Mouse (Mus musculus): ENCODE results near the gene Tceal9. TPM values are rescaled to one million over a fixed set of nuclear protein-coding genes. Genes with fewer than 3 reads are reported as not detected.

Gene Tceal9
- total RNA-seq, 2 experiments from 2014 or later, result 124 to 129 TPM

DNA sequence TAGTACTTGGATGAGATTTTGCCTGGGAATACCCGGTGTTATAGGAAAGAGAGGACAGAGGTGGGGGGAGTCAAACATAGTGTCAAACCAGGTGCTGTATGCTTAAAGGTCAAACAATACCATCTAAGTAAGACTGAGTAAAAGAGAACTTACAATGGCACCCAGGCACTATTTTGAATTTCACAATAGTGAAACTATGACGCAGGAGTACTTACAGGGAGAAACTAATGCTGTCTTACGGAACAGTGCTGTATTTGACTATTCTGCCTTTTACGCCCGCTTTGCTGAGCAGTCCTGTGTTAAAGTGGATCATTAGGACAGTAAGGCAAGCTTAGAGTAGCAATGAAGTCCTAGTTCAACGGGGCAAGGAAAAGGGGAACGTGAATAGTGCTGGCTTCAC lies 32.7 kb downstream of the Tceal9 start:
- DNase-seq (ENCODE audit: extremely low spot score in 1 of 2, low spot score in 2 of 2), result no peak
- TF ChIP-seq CTCF (IDR thresholded peaks at IDR 0.05), result no peak
- intact Hi-C loops (cut with DNase I), result no loop called here
- Histone ChIP-seq H3K27ac (no peak overlapping the region), H3K4me3 (no peak overlapping the region)

DNA sequence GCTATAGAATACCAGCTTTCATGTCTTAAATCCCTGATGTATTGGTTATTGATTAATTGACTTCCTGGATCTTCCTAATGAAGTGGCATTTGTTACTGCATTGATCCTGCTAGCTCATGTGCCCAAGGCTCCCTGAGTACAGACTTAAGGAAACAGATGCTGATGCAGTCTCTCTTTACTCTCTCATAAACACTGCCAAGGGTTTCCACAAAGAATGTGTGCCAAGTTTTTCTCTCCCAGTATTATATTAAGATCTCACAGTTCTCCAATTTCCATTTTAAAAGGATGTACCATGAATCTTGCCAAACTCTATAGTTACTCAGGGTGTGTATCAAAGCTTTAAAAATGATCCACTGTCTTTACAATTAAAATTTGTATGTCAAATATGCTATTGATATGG lies 33.5 kb downstream of the Tceal9 start:
- no peak for TF ChIP-seq CTCF (IDR thresholded peaks at IDR 0.05)
- intact Hi-C loops (cut with DNase I), result no loop called here
- no peak for DNase-seq (ENCODE audit: extremely low spot score in 1 of 2, low spot score in 2 of 2)
- H3K4me3 ChIP-seq, result no peak overlapping the region
- no peak overlapping the region for H3K27ac ChIP-seq

DNA sequence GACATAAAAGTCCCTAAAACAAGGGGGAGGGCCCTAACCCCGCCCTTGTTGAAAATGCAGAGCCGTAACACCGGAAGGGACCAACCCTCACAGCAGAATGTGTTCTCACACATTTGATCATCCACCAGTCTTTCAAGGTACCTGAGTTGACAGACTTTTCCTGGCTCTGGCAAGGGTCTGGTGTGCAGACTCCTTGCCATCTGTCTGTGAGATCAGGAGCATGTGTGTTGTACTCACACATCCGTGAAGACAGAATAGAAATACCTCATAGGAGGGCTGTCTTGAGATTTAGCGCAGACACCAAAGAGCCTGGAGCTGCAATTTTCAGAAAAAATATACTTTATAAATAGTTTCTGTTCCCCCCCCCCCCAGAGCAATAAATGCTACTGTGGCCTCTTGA lies 34.5 kb downstream of the Tceal9 start:
- DNase-seq (ENCODE audit: extremely low spot score in 1 of 2, low spot score in 2 of 2), result no peak
- intact Hi-C loops (cut with DNase I), result no loop called here
- no peak overlapping the region for H3K27ac ChIP-seq
- no peak overlapping the region for H3K4me3 ChIP-seq
- TF ChIP-seq CTCF (IDR thresholded peaks at IDR 0.05), result no peak

DNA sequence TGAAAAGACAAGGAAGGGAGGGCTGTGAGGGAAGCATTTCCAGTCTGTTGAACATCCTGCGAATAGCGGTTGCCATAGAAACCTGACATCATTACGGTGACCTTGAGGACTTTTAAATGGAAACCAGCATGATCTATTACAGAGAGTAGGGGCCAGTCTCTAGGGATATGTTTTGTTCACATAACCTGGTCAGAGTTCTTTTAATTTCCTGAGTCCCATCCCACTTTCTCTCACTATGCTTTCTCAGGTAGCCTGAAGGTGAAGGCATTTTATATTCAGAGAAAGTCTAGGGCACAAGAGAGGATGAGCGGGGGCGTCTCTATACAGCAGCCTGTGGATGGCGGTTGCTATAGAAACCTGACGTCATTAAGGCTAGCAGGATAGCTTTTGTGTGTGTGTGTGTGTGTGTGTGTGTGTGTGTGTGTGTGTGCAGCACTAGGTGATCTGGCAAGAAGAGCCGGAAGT lies 46.0 kb downstream of the Tceal9 start:
- H3K27ac ChIP-seq, result peak overlapping the region; percentile 7; the same call in 1 of the 2 replicates
- no peak overlapping the region for H3K4me3 ChIP-seq
- peak; percentile 28 to 47 for DNase-seq (ENCODE audit: extremely low spot score in 1 of 2, low spot score in 2 of 2)
- no peak for TF ChIP-seq CTCF (IDR thresholded peaks at IDR 0.05)
- intact Hi-C loops (cut with DNase I), result no loop called here

Other genes with a start within 250 kb of the Tceal9 start
- 10 to 100 TPM; 29.3 to 31.6 TPM for gene Arxes1, start 211.7 kb upstream of the Tceal9 start, total RNA-seq (2021)
- 100 to 1,000 TPM; 346 to 347 TPM for gene Bex2, start 176.8 kb upstream of the Tceal9 start, total RNA-seq (2021)
- gene Nxf3, start 159.8 kb upstream of the Tceal9 start, total RNA-seq (2021), result not detected
- gene Bex4, start 106.1 kb upstream of the Tceal9 start, total RNA-seq (2021), result 10 to 100 TPM; 16.8 to 17.3 TPM
- gene Tceal8, start 72.7 kb upstream of the Tceal9 start, total RNA-seq (2021), result 10 to 100 TPM; 30.8 to 39.2 TPM
- gene Tceal5, start 41.2 kb upstream of the Tceal9 start, total RNA-seq (2021), result 100 to 1,000 TPM in 1 of 2 experiments, 10 to 100 TPM in 1; 99.1 to 155 TPM
- gene Tceal7, start 30.3 kb upstream of the Tceal9 start, total RNA-seq (2021), result 1 to 10 TPM; 2.2 to 2.9 TPM
- gene Bex1, start 29.6 kb upstream of the Tceal9 start, total RNA-seq (2021), result 10 to 100 TPM; 86.5 to 89.7 TPM
- 100 to 1,000 TPM; 276 to 281 TPM for gene Bex3, start 25.2 kb downstream of the Tceal9 start, total RNA-seq (2021)

Measured in left cerebral cortex, adult 2 months (tissue).